Mouse (Mus musculus) thymus, adult 2 months (tissue): ENCODE measurements around the gene Prkd1.

Experiments
- CTCF ChIP-seq: fragments of 200-500 bp; IDR thresholded peaks from 2 replicates; pipeline ENCODE4 v1.5.1; 2012; ENCODE audit warnings: mild to moderate bottlenecking, control low read depth, low read length, moderate library complexity, borderline replicate concordance; ENCODE audit not compliant: control insufficient read depth, poor library complexity, insufficient read depth; ENCODE audit errors: extremely low read depth
- POLR2A ChIP-seq: fragments of 200-500 bp; IDR thresholded peaks from 2 replicates; pipeline ENCODE4 v1.6.1; 2012; ENCODE audit warnings: mild to moderate bottlenecking, low read length, control low read depth, moderate library complexity; ENCODE audit not compliant: control insufficient read depth, poor library complexity, insufficient read depth; ENCODE audit errors: extremely low read depth

DNA sequence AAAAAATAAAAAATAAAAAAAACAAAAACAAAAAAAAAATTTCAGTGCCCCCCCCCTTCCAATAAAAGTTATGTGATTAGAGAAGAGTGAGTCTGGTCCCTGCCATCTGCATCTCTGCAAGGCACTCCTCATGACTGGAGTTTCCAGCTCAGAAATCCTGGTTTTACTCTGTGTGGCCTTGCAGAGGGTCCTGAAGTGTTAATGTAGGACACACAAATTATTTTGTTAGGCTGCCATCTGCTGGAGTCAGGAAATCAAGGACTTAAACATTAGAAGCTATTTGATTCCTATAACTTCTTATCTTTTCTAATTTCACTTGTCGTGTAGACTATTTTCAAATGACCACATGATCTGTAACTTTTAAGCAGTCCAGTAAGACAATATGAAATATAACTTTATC lies 347.6 kb downstream of the Prkd1 start:
- TF ChIP-seq CTCF (no peak), POLR2A (no peak)
